Mouse (Mus musculus): ENCODE measurements around the gene Sdk1.
A peak's percentile ranks its signal among the peaks of the same experiment; 100 is the strongest.

Sdk1 gene

DNA sequence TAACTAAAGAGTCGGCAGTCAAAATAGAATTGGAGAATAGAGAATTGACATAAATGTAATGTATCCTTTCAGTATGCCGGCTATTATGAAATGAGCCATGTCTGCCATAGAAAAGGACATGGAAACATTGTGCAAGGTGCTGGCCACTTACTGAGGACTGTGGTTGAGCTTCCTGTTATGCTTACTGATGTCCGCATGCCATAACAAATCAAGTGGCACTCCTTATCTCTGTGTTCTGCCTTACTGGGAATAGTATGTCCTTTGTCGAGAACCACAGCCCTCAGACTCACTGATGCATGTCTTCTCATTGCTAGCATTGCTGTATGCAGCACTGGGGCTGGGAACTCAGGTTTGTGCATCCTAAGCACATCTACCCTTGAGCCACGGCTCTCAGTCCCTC lies 541.0 kb downstream of the Sdk1 start:
- no peak for DNase-seq

DNA sequence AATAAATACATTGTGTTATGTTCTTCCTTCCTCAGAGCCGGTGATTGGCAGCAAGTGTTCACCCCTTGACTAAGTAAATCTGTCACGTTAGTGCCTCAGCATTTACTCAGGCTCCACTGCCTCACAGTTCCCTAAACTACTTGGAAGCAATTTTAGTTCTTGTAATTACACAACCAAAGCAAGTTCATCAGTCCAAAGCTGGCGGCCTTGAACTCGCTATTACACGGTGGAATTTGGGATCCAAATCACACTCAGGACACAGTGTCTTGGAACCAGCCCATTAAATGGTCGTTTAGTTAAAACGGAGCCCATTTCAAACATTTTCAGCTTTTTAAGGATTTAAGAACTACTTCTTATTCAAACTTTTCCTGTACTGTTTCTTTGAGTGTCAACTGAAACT lies 542.2 kb downstream of the Sdk1 start:
- no peak for DNase-seq

GRCm38 (mm10) chr5:141793926-141794325 lies 552.6 kb downstream of the Sdk1 start:
- DNase-seq: no peak

GRCm38 (mm10) chr5:141823823-141824330 lies 582.6 kb downstream of the Sdk1 start:
- DNase-seq: no peak

DNA sequence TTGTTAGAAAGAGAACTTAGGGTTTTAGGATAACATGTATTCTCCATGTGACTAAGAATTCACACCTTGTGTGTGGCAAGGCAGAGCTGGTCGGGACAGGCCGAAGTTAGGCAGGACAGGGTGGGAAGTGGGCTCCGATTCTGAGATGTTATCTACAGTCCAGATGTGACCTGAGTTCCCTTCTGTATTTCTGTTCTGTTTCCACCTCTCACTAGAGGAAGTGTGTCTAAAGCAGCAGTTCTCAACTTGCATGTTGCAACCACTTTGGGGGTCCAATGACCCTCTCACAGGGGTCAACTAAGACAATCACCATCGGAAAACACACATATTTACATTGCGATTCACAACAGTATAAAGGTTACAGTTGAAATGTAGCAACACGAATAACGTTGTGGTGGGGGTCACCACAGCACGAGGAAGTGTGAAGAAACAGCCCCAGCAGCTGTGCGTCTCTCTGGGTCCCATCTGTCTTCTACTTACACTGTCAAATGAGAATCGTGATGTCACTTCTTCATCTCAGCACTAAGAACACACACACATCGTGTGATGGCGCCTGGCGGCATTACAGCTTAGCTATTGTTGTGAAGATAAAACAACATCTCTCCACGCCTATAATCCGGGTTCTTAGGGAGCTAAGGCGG lies 583.6 kb downstream of the Sdk1 start:
- no peak for DNase-seq

DNA sequence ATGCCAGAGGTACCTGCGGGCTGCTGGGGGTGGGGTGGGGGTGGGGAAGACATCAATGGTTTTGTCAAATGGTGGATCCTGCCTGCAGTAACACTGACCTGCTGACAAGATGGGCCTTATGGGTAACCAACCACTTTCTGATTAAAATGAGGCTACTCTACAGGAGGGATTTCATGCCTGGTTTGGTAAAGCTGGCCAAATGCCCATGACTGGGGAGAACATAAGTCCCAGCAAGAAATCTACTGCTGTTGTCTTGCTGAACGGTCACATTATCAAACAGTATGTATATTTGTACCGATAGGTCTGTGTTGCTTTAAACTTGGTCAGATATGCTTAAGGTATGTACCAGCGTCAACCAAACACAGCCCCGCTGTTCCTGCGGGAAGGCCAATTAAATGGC lies 594.3 kb downstream of the Sdk1 start:
- DNase-seq: peak; percentile 14

DNA sequence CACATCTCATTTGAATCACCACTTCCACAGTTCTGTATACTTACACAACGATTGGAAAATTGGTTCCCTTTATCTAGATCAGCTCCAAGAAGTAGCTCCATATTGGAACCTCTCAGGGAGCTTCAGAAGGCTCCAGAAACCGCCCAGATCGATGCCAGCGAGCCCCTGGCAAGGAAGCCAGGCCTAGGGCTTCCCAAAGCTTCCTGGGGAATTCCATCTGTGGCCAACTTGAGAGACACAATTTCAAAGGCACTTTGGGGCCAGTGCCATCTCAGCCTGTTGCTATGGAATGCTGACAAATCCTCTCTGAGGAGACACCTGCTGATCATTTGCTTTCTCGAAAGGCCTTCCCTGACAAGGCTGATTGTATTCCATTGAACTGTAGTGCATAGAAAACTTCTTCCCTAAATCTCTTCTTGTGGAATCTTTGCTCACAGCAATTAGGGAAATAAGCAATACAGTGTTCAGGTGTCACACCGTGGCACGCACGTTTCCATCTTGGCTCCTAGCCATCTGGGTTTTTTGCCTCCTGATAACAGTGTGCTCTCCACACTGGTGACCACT lies 595.7 kb downstream of the Sdk1 start:
- peak; percentile 59 for DNase-seq

GRCm38 (mm10) chr5:141844701-141845100 lies 603.4 kb downstream of the Sdk1 start:
- no peak for DNase-seq

DNA sequence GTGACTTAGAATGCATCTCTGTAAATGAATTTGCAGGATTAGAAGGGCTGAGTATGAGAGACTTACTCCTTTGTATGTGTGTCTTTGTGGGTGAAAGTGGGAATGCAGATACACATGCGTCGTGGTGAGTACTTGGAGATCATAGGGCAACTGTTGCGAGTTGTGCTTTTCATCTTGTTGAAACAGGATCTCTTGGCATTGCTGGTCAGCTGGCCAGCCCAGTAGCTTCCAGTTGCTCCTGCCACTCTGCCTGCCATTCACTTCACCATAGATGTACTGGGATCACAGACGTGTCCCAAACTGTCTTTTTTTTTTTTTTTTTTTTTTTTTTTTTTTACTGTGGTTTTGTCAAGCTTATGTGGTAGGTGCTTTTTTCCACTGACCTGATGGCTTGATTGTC lies 606.4 kb downstream of the Sdk1 start:
- DNase-seq: no peak

GRCm38 (mm10) chr5:141852175-141852574 lies 610.9 kb downstream of the Sdk1 start:
- DNase-seq: no peak

GRCm38 (mm10) chr5:141856447-141856846 lies 615.2 kb downstream of the Sdk1 start:
- no peak for DNase-seq

DNA sequence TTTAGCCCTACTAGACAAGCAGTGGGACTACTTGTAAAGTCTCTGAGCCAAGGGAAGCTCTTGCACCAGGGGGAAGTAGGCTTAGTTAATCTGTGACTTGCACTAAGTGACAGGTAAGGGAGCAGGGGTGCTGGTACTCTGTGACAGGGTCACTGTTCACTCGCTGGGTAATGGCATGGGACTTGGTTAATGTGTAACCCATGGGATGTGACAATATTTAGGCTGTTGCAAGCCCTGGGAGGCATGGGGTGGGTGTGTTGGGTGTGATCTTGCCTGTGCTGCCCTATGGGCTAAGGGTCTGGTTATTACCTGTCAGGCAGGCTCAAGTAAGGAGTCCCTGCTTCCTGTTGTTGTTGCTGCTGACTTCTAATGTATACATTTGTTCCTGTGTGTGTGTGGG lies 616.5 kb downstream of the Sdk1 start:
- DNase-seq: no peak

DNA sequence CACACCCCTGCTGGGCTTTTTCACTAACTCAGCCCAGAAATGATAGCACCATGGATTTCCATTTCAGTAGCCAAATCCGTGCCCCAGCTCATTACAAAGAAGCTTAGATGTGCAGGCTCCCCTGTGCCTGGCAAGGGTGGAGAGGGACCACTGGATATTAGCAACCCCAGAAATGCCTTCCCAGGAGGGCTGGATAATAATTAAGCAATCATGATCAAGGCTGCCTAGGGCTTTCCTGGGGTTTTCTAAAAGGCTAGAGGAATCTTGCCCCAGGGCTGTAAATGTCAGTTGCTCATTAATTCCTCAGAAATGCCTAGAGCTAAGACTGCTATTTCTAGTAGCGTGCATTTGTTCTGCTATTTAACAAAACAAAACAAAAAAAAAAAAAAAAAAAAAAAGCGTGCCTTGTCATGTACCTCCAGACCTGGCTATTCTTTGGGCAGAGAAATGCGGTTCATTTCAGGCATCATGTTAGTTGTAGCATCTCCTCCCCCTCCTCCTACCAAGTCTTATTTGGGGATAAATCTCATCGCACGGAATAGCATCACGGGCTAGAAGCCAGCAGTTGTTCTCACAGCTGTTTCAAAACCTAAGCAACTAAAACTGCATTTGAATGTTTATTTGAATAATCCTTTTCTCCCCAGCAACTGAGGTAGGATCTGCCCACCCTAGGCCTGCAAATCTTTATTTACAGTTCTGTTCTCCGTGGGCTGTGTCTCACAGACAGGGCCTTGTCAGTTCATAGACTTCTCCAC lies 617.3 kb downstream of the Sdk1 start:
- DNase-seq: no peak

DNA sequence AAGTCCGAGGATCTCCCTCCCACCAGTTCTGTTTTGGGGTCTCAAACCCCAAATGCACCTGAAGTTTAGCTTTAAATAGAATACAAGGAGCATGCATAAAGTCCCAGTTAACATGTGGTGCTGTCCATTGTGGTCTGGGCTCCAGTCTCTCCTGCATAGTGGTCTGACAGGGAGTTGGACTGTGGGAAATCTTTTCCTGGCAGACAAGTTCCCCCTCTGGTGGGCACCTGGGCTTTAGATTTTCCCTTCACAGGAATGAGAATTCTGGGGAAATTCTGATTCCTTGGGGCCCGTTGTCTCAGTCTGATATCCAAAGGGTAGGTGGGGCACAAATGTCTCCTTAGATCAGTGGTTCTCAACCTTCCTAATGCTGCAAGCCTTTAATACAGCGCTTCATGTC lies 624.8 kb downstream of the Sdk1 start:
- DNase-seq: no peak

DNA sequence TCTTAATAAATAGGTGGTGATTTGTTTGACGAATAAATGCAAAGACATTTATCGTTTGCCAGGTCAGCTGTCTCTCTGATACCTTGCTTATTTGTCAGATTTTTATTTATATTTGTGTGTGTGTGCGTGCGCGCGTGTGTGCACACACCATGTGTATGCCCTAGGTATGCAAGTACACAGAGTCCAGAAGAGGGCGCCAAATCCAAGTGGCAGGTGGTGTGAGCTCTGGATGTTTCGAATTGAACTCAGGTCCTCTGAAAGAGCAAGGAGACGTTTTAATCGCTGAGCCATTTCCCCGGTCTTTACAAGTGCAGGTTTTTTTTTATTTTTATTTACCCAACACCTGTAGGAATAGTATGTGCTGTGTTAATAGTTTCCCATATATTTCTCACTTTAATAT lies 632.5 kb downstream of the Sdk1 start:
- no peak for DNase-seq

DNA sequence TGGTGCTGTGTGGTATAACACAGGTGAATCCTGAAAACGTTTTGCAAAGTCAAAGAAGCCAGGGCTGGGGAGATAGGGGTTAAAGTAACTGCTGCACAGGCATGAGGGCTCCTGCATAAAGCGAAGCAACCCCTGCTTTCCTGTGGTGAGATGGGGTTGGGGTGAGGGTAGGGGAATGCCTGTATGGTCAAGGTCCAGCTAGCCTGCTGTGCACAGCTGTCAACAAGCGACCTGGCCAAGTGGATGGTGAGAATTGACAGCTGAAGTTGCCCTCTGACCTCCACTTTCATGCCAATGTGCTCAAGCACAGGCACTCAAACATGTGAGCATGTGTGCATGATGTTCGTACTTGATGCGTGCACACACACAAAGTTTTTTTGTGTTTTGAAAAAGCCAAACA lies 639.4 kb downstream of the Sdk1 start:
- DNase-seq: no peak

DNA sequence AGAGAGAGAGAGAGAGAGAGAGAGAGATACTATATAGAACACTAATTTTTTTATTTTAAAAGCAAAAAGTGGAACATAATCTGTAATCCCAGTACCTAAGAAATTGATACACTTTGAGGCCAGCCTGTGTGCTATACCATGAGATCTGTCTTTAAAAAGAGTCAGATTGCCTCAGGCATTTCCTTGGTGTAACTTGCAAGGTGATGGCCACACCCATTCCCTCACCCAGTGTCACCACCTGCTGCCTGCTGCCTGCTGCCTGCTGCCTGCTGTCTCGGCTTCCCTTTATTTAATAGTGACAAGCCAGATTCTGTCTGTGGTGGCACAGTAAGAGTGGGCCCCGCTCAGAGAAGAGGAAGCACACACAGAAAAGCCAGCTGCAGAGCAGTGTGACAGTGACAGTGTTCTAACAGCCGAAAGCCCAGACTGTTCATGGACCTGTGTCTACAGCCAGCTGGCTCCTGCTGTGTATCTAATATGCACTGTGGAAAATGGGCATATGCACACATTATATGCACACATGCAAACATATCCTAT lies 642.9 kb downstream of the Sdk1 start:
- no peak for DNase-seq

- DNase-seq: no peak
These were observed 644.7 kb downstream of the Sdk1 start for GRCm38 (mm10) chr5:141886006-141886405.

GRCm38 (mm10) chr5:141889766-141890165 lies 648.5 kb downstream of the Sdk1 start:
- DNase-seq: no peak

GRCm38 (mm10) chr5:141896402-141896801 lies 655.1 kb downstream of the Sdk1 start:
- DNase-seq: no peak

GRCm38 (mm10) chr5:141897481-141897880 lies 656.2 kb downstream of the Sdk1 start:
- no peak for DNase-seq

DNA sequence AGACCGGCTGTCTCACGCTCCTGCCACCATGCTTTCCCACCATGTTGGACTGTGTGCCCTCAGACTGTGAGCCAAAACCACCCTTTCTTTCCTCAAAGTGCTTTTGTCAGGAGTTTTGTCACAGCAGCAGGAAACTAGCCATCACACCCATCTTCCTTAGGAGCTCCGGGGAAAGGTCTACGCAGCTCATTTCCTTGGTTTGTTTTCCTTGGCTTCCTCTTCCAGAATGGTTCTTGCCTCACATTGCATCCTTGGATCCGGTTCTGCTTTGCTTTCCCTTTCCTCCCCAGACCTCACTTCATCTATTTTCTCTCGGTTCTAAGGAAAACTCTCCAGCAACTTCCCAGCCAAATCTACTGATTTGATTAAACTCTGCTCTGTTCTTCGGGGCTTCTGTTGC lies 658.5 kb downstream of the Sdk1 start:
- no peak for DNase-seq

GRCm38 (mm10) chr5:141902544-141903250 lies 661.4 kb downstream of the Sdk1 start:
- DNase-seq: no peak
